Mouse (Mus musculus) lung, adult 18-20 months (tissue): ENCODE measurements around the gene Sumf1.

Source experiments
- DNase-seq, 2 experiments: peaks; one replicate each; pipeline ENCODE4 v3.0.0; 2022; ENCODE audit warnings: mixed read lengths in 2 of 2

The Sumf1 gene

DNA sequence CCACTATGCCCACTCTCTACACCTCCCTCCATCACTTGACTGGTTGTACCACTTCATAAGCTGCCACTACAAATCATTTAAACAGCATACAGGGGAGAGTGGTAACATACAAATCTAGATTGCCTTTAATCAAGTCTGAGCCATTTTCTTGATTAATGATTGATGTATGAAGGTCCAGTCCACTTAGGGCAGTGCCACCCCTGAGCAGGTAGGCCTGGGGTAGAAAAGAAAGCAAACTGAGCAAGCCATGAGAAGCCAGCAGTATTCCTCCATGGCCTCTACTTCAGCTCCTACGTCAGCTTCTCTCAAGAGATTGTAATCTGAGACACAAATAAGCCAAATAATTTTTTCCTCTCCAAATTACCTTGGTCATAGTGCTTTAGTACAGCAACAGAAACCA, 94.1 kb downstream of the Sumf1 start:
- no peak for DNase-seq

DNA sequence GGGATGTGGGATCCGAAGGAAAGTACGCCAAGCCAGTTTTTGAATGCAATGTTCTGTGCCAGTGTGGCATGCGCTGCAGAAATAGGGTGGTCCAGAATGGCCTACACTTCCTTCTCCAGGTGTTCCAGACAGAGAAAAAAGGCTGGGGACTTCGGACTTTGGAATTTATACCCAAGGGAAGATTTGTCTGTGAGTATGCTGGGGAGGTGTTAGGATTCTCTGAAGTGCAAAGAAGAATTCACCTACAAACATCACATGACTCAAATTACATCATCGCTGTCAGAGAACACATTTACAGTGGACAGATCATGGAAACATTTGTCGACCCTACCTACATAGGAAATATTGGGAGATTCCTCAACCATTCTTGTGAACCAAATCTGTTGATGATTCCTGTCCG, 109.5 kb downstream of the Sumf1 start:
- no peak for DNase-seq

DNA sequence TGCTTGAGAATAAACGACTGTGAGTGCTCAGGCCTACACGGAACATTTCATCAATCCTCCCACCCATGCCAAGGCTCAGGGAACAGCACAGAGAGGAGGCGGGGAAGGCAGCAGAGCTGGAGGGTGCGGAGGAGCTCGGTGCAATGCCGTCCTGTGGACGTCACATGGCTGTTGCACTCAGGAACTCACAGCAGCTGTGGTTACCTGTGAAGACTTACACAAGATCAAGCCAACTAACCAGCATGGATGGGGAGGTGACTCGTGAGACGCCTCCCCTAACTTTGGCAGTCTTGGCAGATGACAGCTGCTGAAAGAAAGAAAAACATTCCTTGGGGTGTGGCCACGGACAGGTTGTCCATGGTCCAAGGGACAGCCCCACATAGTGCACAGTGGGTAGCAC, 110.8 kb downstream of the Sumf1 start:
- DNase-seq = no peak

DNA sequence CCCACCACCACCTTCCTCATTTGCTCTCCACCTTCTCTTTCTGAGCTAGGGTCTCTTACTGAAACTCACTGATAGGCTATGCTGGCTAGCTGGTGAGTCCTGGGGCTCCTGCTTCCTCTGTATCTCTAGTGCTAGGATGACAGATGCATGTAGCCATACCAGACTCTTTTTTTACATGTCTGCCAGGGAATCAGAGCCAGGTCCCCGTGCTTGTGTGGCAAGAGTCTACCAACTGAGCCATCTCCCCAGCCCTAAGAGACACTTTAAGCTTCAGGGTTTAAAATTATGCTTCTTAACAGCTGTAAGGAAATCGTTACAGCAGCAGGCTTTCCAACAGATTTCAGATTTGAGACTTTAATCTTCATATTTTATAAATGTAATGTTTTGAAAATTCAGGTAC, 111.5 kb downstream of the Sumf1 start:
- no peak for DNase-seq

DNA sequence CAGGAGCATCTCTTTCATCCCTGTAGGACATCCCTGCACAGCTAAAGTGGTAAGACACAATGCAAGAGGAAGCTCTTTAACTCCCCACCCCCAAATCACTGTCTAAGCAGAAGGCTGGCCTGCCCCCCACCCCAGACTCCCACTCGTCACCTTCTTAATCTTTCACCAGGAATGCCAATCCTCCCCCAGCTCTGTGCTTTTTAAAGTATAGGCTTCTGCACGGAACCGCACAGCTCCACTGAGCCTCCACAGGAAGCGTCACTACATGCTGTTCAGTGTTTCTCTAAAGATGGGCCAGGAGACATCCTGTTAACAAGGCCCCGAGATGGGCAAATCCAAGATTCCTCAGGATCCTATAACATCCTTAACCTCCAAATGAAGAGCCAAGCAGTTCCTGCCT, 112.3 kb downstream of the Sumf1 start:
- no peak for DNase-seq

DNA sequence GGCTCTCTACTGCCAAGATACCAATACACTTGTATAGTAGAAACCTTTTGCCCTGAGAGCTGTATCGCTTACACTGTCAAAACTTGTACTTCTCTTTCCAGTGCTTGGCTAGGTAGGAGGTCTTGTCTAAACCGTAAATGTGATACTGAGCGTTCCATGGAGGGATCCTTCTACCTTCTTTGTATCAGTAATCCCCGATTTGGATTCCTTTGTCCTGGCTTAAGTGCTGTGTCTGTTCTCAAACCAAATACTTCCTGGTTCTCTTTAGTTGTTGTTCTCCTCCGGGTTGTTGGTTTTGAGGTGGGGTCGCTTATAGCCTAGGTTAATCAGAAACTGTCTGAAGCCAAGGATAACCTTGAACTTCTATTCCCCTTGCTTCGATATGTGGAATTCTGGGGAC, 114.4 kb downstream of the Sumf1 start:
- DNase-seq = no peak

DNA sequence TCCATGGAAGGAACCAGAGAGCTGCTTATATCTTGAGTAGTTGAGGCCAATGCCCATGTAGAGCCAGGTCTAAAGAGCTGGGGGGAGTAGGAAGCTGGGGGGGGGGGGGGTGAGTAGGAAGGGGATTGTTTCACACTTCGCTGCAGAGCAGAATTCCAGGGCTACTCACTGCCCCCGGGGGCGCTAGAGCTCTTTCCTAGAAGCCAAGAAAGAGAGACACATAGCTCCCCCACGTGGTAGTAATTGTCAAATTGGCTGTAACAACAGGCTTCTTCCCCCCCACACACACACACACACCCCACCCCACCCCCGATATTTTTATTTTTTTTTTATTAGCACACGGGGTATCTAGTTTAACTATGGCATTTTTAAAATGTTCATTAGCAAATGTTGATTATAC, 119.8 kb downstream of the Sumf1 start:
- DNase-seq = peak; percentile 69 to 85

DNA sequence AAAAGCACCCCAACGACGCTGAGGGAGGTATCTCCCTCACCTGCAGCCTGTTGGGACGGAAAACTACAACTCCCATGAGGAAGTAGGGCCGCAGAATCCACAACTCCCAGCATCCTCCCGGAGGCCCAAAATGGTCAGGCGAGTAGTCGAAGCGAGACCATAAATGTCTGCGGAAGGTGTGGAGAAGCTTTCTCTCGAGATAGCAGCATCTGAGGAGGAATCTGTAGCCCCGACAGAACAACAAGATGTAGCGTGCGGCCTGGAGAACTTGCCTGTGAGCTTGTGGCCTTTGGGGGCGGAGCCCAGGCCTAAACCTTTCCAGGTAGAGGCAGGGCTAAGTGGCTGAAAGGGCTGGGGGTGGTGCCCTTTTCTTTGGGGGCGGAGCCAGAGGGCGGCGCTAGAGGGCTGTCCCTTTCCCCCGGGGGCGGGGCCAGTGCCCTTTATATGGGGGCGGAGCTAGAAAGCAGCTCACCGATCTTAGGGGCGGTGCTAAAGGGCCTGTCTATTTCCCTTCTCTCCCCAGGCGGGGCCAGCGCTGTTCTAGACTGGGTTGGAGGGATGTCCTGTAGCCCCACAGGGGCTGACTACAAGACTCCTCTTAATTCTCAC, 120.4 kb downstream of the Sumf1 start, which contains the start of gene Setmar:
TSS of gene Setmar (plus strand) at position 128 of the 609 bp plus-strand sequence.
- peak; percentile 96 to 97 for DNase-seq

DNA sequence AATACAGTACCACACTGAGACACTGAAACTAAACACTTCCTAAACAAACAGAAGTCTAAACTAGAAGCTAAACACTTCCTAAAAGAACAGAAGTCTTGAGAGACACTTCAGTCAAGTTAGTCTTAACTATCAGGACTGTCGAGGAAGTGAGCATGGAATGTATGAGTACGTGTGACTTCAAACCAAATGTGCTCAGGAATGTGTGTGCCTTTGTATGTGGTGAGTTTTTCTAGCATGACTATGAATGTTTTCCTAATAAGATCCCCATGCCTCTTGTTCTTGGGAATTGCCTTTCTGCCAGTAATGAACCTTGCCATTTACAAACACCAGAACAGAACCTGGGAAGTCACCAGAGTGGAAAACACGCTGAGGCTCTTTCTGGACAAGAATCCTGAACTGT, 124.3 kb downstream of the Sumf1 start:
- no peak for DNase-seq

DNA sequence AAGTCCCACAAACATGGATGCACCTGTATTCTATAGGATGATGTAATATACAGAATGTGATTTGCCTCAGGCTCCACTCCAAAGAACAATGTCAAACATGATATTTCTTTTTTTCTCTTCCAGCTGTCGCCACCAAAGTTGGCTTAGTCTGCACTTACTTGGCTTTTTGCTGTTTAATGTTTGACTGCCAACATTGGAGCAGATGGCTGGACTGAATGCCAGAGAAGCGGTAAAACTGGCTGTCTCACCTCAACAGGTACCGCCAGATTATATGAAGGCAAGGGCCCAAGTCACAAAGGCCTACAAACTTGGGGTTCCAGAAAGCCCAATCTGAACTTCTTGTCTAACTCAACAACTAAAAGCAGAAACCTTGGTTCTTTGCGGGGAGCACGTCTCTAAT, 127.3 kb downstream of the Sumf1 start:
- no peak for DNase-seq

DNA sequence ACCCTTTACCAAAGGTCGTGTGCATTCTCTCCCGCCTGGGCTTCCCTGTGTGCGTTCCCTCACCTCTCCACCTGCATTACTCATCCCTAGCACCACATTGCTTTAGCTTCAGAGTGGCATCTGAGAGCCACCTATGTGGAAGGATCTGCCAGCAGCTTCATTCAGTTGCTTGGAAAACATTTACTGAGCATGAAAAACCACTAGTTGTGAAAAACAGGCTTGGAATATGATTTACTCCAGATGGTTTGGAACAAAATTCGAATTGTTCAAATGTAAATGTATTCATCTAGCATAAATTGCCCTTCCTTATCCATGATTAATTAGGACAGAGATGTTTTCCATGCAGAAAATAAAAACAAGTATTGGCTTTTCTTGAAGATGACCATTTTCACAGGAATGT, 128.0 kb downstream of the Sumf1 start:
- no peak for DNase-seq
